Mouse (Mus musculus) lung, postnatal 0 days (tissue): ENCODE results near the gene Rab11a. TPM values are rescaled to one million over a fixed set of nuclear protein-coding genes. Genes with fewer than 3 reads are reported as not detected.

Experiments used
- ATAC-seq: fragments of 200-750 bp; cut with Nextera tagmentation; 2 replicates; pipeline ENCODE4 v1.8.0; 2017; ENCODE audit warnings: moderate library complexity
- DNase-seq: peaks from one replicate; pipeline ENCODE4 v3.0.0-alpha.2; 2016; ENCODE audit warnings: low spot score
- H3K27ac ChIP-seq: fragments of 300-500 bp; sonication (generic); 2 replicates; pipeline ENCODE4 v1.5.1; 2014; ENCODE audit warnings: antibody characterized with exemption, mild to moderate bottlenecking, low read length, mixed read lengths
- H3K27me3 ChIP-seq: fragments of 300-500 bp; sonication (generic); replicated peaks from 2 replicates; pipeline ENCODE4 v1.6.1; 2014; ENCODE audit warnings: low read length, mixed read lengths; ENCODE audit not compliant: insufficient read depth
- H3K36me3 ChIP-seq: fragments of 300-500 bp; sonication (generic); 2 replicates; pipeline ENCODE4 v1.6.1; 2014; ENCODE audit warnings: low read length, mixed read lengths; ENCODE audit not compliant: insufficient read depth
- H3K4me1 ChIP-seq: fragments of 300-500 bp; sonication (generic); 2 replicates; pipeline ENCODE4 v1.6.1; 2014; ENCODE audit warnings: antibody characterized with exemption, low read depth, low read length, mixed read lengths; ENCODE audit not compliant: insufficient read depth
- H3K4me2 ChIP-seq: fragments of 300-500 bp; sonication (generic); replicated peaks from 2 replicates; pipeline ENCODE4 v1.6.1; 2014; ENCODE audit warnings: low read depth, mild to moderate bottlenecking, low read length, moderate library complexity, mixed read lengths
- H3K4me3 ChIP-seq: fragments of 300-500 bp; sonication (generic); 2 replicates; pipeline ENCODE4 v1.5.1; 2014; ENCODE audit warnings: low read depth, low read length
- H3K9ac ChIP-seq: fragments of 300-500 bp; sonication (generic); replicated peaks from 2 replicates; pipeline ENCODE4 v1.6.1; 2014; ENCODE audit warnings: low read depth, mild to moderate bottlenecking
- H3K9me3 ChIP-seq: fragments of 300-500 bp; sonication (generic); 2 replicates; pipeline ENCODE4 v1.6.1; 2016; ENCODE audit warnings: low read length, mixed read lengths
- CTCF ChIP-seq: IDR thresholded peaks from 2 replicates; pipeline ENCODE4 v1.5.1; 2016; ENCODE audit warnings: antibody characterized with exemption, mild to moderate bottlenecking
- EP300 ChIP-seq: IDR thresholded peaks from 2 replicates; pipeline ENCODE4 v1.6.1; 2016; ENCODE audit warnings: antibody characterized with exemption, mild to moderate bottlenecking, control low read depth
- WGBS: fragments of 180-500 bp; shearing (Covaris S2); extraction: QIAGEN DNeasy Blood & Tissue Kit; methylation state at CpG from one replicate; pipeline ENCODE4 v1.1.7; 2014; 5-methylcytosine and 5-hydroxymethylcytosine counted together
- polyA plus RNA-seq: library from polyadenylated mRNA; unstranded; fragments of >200 nt; fragmentation: Nextera tagmentation; extraction: Ambion mirVana; gene quantifications from 2 replicates; pipeline ENCODE4 v1.2.1, GENCODE M21; 2015

Rab11a gene
- 608 and 674 TPM in 2 replicates for polyA plus RNA-seq

DNA sequence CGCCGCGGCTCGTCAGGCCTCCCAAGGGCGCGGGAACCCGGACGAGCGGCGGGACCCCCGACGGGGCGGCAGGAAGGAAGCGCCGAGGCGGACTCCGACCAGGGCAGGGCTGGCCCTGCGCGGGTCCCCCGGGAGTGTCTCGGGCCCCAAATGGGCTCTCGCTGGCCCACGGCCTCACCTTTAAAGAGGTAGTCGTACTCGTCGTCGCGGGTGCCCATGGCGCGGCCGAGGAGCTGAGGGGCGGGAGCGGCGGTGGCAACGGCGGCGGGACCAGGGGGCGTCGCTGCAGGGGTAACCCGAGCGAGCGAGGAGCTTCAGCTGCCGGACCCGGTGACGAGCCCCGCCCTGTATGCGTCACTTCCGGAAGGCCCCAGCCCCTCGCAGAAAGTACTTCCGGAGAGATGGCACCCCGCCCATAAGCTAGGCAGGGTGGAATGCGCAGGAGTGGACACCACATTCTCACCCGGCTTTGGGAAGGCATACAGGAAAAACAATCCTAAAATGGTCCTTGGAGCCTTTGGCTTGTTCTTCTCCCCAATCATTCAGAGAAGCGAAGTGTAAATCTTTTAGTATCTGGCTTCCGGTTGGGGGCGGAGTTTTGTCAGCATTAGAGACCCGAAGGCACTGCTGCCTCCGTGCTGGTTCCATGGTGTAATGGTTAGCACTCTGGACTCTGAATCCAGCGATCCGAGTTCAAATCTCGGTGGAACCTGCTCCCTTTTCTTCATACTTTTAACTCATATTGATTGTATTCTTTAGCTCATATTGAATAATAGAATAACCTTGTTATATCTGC lies at the start of gene Rab11a:
Rab11a (minus strand) TSS at position 353 of the 796 bp plus-strand sequence.
- no peaks in the 10 kb centered on the region for H3K9me3 ChIP-seq
- H3K36me3 ChIP-seq = no peaks in the 10 kb centered on the region
- H3K4me2 ChIP-seq = peak within 1 kb of the TSS; percentile 62
- H3K9ac ChIP-seq = peak within 1 kb of the TSS; percentile 94
- H3K4me1 ChIP-seq = no peaks in the 10 kb centered on the region
- H3K4me3 ChIP-seq = peak within 1 kb of the TSS; percentile 89
- H3K27ac ChIP-seq = peak within 1 kb of the TSS; percentile 98
- WGBS = under 1% methylated on average over 42 of the region's 61 CpGs
- TF ChIP-seq EP300 (peak; percentile 83), CTCF (peak; percentile 47)
- H3K27me3 ChIP-seq = no peaks in the 10 kb centered on the region
- ATAC-seq = peak; percentile 97
- peak; percentile 97 for DNase-seq

DNA sequence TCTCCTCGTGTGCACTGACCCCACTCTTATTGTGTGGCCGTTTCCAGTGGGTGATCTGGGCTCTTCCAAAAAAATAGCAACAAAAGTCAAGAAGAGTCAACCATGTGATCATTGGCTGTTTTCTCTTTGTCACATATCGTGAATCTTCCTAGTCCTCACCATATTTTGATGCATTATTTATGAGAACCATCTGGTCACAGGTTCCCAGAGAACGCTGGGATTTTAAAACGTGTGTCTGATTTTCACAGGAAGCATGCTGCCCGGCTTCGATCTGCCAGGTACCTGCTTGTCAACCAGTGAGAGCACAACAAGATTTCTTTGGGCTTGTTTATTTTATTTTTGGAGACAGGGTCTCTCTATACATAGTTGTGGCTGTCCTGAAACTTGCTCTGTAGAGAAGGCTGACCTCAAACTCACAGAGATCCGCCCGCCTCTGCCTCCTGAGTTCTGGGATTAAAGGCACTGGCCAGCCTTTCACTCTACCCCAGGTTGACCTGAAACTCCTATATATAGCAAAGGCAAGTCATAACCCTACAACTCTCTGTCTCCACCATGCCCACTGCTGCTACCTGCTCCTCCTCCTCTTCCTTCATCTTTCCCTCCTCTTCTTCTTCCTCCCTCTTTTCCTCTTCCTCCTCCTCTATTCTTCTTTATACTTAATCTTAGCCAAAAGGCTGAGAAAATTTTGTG lies 48.8 kb upstream of the Rab11a start:
- Histone ChIP-seq H3K4me1 (no peaks in the 10 kb centered on the region), H3K27ac (no peak overlapping the region), H3K9me3 (no peaks in the 10 kb centered on the region), H3K4me2 (no peak overlapping the region), H3K9ac (no peak overlapping the region), H3K4me3 (no peak overlapping the region), H3K36me3 (no peaks in the 10 kb centered on the region), H3K27me3 (no peaks in the 10 kb centered on the region)
- DNase-seq = no peak
- TF ChIP-seq CTCF (no peak), EP300 (no peak)
- no peak for ATAC-seq
- WGBS = 82% methylated on average over 9 of the region's 9 CpGs

DNA sequence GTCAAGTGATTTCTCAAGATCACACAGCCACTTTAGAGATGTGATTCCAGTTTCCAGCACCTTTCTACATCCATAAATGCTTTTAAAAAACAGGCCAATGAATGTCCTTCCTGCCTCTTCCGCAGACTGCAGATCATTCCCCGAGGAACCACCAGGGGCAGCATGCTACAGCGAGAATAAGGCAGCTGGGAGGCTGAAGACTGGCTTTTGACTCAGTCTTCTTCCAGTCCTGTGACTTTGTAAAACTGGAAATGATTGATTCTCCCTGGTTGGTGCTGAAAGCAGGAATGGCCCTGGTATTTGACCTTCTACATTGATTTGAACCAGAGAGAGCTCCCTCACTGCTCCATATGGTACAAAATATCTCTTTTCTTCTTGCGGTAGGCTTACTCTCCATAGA lies 47.3 kb upstream of the Rab11a start:
- peak; percentile 62 for ATAC-seq

DNA sequence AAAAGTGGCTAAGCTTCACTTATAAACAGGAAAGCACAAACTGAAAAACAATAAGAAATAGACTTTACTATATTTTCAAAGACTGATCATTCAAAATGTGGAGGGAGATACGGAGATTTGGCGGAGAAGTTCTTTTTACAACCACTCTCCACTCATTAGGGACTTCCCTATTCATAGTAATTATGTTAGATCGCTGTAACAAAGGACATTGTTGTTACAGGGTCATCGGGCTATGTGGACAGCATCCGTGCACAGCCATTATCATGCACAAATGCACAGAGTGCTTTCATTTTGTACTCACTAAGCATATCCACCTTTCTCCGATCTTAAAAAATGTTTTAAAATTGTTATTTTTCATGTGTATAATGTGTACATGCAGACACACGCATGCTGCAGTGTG lies 46.0 kb upstream of the Rab11a start:
- H3K9ac ChIP-seq = no peak overlapping the region
- no peaks in the 10 kb centered on the region for H3K27me3 ChIP-seq
- no peaks in the 10 kb centered on the region for H3K4me1 ChIP-seq
- H3K4me3 ChIP-seq = no peak overlapping the region
- no peaks in the 10 kb centered on the region for H3K36me3 ChIP-seq
- no peak for TF ChIP-seq CTCF
- no peak for TF ChIP-seq EP300
- H3K4me2 ChIP-seq = no peak overlapping the region
- DNase-seq (no peak), ATAC-seq (no peak)
- no peaks in the 10 kb centered on the region for H3K9me3 ChIP-seq
- 83% methylated on average over 7 of the region's 7 CpGs for WGBS
- H3K27ac ChIP-seq = no peak overlapping the region

More for the DNA sequence above, 47.3 kb upstream of the Rab11a start:
- H3K4me2 ChIP-seq = no peak overlapping the region
- no peak overlapping the region for H3K4me3 ChIP-seq
- no peaks in the 10 kb centered on the region for H3K4me1 ChIP-seq
- 29% methylated on average over 4 of the region's 4 CpGs for WGBS
- no peaks in the 10 kb centered on the region for H3K36me3 ChIP-seq
- H3K27me3 ChIP-seq = no peaks in the 10 kb centered on the region
- DNase-seq = peak; percentile 83
- no peak overlapping the region for H3K9ac ChIP-seq
- no peaks in the 10 kb centered on the region for H3K9me3 ChIP-seq
- no peak for TF ChIP-seq EP300
- peak; percentile 92 for TF ChIP-seq CTCF
- no peak overlapping the region for H3K27ac ChIP-seq

DNA sequence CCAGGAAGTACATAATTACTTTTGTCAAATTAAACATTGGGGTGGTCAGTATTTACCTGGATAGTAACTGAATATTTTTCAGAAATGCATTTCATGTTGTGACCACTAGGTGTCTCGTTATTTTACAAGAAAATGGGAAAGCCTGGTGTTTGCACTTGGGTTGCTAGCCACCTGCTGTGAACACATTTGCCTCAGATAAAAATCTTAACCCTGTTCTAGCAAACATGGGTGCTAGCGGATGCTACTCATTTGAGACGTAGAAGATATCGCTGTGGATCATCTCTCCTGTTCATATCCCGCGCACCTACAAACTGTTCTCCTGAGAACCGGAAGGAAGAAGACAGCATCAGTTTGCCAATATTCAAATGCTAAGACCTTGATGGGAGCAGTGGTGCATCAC lies 42.1 kb upstream of the Rab11a start:
- TF ChIP-seq CTCF (peak; percentile 66), EP300 (no peak)
- WGBS = 35% methylated on average over 7 of the region's 7 CpGs
- Histone ChIP-seq H3K9ac (no peak overlapping the region), H3K27me3 (no peaks in the 10 kb centered on the region), H3K4me1 (peaks cover 3% of the 10 kb centered on the region; the same call in 1 of the 2 replicates), H3K9me3 (no peaks in the 10 kb centered on the region), H3K4me3 (no peak overlapping the region), H3K27ac (no peak overlapping the region), H3K36me3 (no peaks in the 10 kb centered on the region), H3K4me2 (no peak overlapping the region)
- peak; percentile 74 for DNase-seq
- ATAC-seq = no peak

DNA sequence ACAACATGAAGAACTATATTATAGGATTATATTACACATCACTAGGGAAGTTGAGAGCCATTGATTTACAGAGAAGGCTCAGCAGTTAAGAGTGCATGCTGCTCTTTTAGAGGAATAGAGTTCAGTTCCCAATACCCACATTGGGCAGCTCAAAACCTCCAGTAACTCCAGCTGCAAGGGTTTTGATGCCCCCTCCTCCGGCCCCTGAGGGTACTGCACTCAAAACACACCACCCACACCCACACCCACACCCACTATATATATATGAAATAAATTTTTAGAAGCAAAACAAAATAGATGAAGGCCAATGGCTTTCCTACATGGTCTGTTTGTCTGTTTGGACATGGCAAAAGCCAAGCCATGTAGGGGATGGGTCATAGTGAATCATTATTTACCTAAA lies 40.6 kb upstream of the Rab11a start:
- no peak for TF ChIP-seq CTCF
- no peak for TF ChIP-seq EP300
- WGBS = 67% methylated on average over 1 of the region's 1 CpGs

More for the DNA sequence above, 40.6 kb upstream of the Rab11a start:
- H3K4me3 ChIP-seq = no peak overlapping the region
- ATAC-seq (no peak), DNase-seq (no peak)
- no peak overlapping the region for H3K4me2 ChIP-seq
- H3K4me1 ChIP-seq = peaks cover 3% of the 10 kb centered on the region; the same call in 1 of the 2 replicates
- no peaks in the 10 kb centered on the region for H3K9me3 ChIP-seq
- H3K27me3 ChIP-seq = no peaks in the 10 kb centered on the region
- H3K9ac ChIP-seq = no peak overlapping the region
- H3K36me3 ChIP-seq = no peaks in the 10 kb centered on the region
- H3K27ac ChIP-seq = no peak overlapping the region
